Mouse (Mus musculus) CH12.LX (cell line): Measurements from ENCODE around the gene Ddx31. TPM values are rescaled to one million over a fixed set of nuclear protein-coding genes. Genes with fewer than 3 reads are reported as not detected.

Experiments
- DNase-seq: peaks from one replicate; pipeline ENCODE4 v3.0.0-alpha.2; 2013; ENCODE audit errors: extremely low read depth
- H3K27ac ChIP-seq: 2 replicates; pipeline ENCODE4 v1.5.1; 2012; ENCODE audit warnings: low read depth, mild to moderate bottlenecking, control low read depth, moderate library complexity; ENCODE audit not compliant: insufficient read depth
- H3K27me3 ChIP-seq: replicated peaks from 2 replicates; pipeline ENCODE3; 2012; ENCODE audit warnings: inconsistent platforms
- H3K36me3 ChIP-seq, 2 experiments: replicated peaks in 1 of 2; 2 replicates each; pipeline versions ENCODE3 to v1.6.1; 2012; ENCODE audit warnings: inconsistent platforms in 1 of 2, low read length in 1 of 2, mild to moderate bottlenecking in 1 of 2, mixed read lengths in 1 of 2, moderate library complexity in 1 of 2; ENCODE audit not compliant: control insufficient read depth in 1 of 2, insufficient read depth in 1 of 2
- H3K4me1 ChIP-seq, 2 experiments: 2 replicates each; pipeline ENCODE4 v1.6.1; 2012; ENCODE audit warnings: inconsistent platforms in 1 of 2, moderate library complexity in 1 of 2; ENCODE audit not compliant: insufficient read depth in 2 of 2, control insufficient read depth in 1 of 2
- H3K4me2 ChIP-seq: 2 replicates; pipeline ENCODE4 v1.6.1; 2012; ENCODE audit warnings: low read depth, mild to moderate bottlenecking, control low read depth; ENCODE audit not compliant: poor library complexity, insufficient read depth, severe bottlenecking
- H3K4me3 ChIP-seq, 3 experiments: fragments of 150-350 bp in 1 of 3; sonication (generic) in 1 of 3; replicated peaks in 1 of 3; 2 replicates each; pipeline versions ENCODE3 to v1.5.1; 2011 to 2012; ENCODE audit warnings: low read depth in 2 of 3, low read length in 2 of 3, mild to moderate bottlenecking in 2 of 3, moderate library complexity in 2 of 3, control low read depth in 1 of 3, improper control_type of control experiment in 1 of 3, inconsistent platforms in 1 of 3, mixed read lengths in 1 of 3; ENCODE audit not compliant: poor library complexity in 1 of 3
- H3K79me2 ChIP-seq: replicated peaks from 2 replicates; pipeline ENCODE4 v1.6.1; 2012; ENCODE audit warnings: mild to moderate bottlenecking, moderate library complexity; ENCODE audit not compliant: control insufficient read depth, poor library complexity, insufficient read depth, severe bottlenecking; ENCODE audit errors: extremely low read depth
- H3K9ac ChIP-seq: 2 replicates; pipeline ENCODE4 v1.6.1; 2012; ENCODE audit warnings: low read depth, mild to moderate bottlenecking, control low read depth, moderate library complexity; ENCODE audit not compliant: insufficient read depth
- H3K9me3 ChIP-seq: replicated peaks from 2 replicates; pipeline ENCODE3; 2012; ENCODE audit warnings: low read length, inconsistent platforms, mixed read lengths
- CHD1 ChIP-seq: IDR thresholded peaks from 2 replicates; pipeline ENCODE4 v1.6.1; 2012; ENCODE audit warnings: low read depth, low read length, improper control_type of control experiment, inconsistent platforms
- CTCF ChIP-seq, 2 experiments: IDR thresholded peaks in 1 of 2; conservative IDR thresholded peaks in 1 of 2; 2 replicates each; pipeline ENCODE4 v1.5.1; 2011 to 2012; ENCODE audit warnings: low read depth in 2 of 2, low read length in 2 of 2, improper control_type of control experiment in 1 of 2, inconsistent platforms in 1 of 2, mild to moderate bottlenecking in 1 of 2, moderate library complexity in 1 of 2
- E2F4 ChIP-seq: IDR thresholded peaks from 2 replicates; pipeline ENCODE4 v1.6.1; 2011; ENCODE audit warnings: low read depth, low read length, improper control_type of control experiment; ENCODE audit not compliant: insufficient replicate concordance
- ELF1 ChIP-seq: IDR thresholded peaks from 2 replicates; pipeline ENCODE4 v1.6.1; 2014; ENCODE audit warnings: low read depth, mild to moderate bottlenecking, inconsistent platforms, low read length, improper control_type of control experiment
- GABPA ChIP-seq: IDR thresholded peaks from 2 replicates; pipeline ENCODE4 v1.6.1; 2012; ENCODE audit warnings: low read depth, low read length, improper control_type of control experiment, inconsistent platforms; ENCODE audit not compliant: insufficient replicate concordance
- HCFC1 ChIP-seq: IDR thresholded peaks from 2 replicates; pipeline ENCODE4 v1.6.1; 2012; ENCODE audit warnings: low read depth, mild to moderate bottlenecking, inconsistent platforms, low read length, improper control_type of control experiment
- IRF4 ChIP-seq: IDR thresholded peaks from 2 replicates; pipeline ENCODE4 v1.6.1; 2014; ENCODE audit warnings: low read depth, mild to moderate bottlenecking, inconsistent platforms, low read length, improper control_type of control experiment
- JUND ChIP-seq: conservative IDR thresholded peaks from 2 replicates; pipeline ENCODE4 v1.6.1; 2011; ENCODE audit warnings: low read depth, low read length, improper control_type of control experiment
- MAFK ChIP-seq: IDR thresholded peaks from 2 replicates; pipeline ENCODE4 v1.6.1; 2011; ENCODE audit warnings: low read length, improper control_type of control experiment; ENCODE audit not compliant: insufficient replicate concordance
- MAX ChIP-seq: IDR thresholded peaks from 2 replicates; pipeline ENCODE4 v1.6.1; 2011; ENCODE audit warnings: low read length, improper control_type of control experiment
- MAZ ChIP-seq: IDR thresholded peaks from 2 replicates; pipeline ENCODE4 v1.6.1; 2012; ENCODE audit warnings: low read depth, mild to moderate bottlenecking, inconsistent platforms, low read length, improper control_type of control experiment, moderate library complexity
- MEF2A ChIP-seq: IDR thresholded peaks from 2 replicates; pipeline ENCODE4 v1.6.1; 2014; ENCODE audit warnings: low read depth, mild to moderate bottlenecking, inconsistent platforms, low read length, improper control_type of control experiment, borderline replicate concordance
- NELFE ChIP-seq: IDR thresholded peaks from 2 replicates; pipeline ENCODE4 v1.6.1; 2011; ENCODE audit warnings: low read depth, low read length, improper control_type of control experiment
- NRF1 ChIP-seq: IDR thresholded peaks from 2 replicates; pipeline ENCODE4 v1.6.1; 2014; ENCODE audit warnings: low read depth, mild to moderate bottlenecking, inconsistent platforms, low read length, improper control_type of control experiment, moderate library complexity
- PAX5 ChIP-seq: IDR thresholded peaks from 2 replicates; pipeline ENCODE4 v1.6.1; 2012; ENCODE audit warnings: low read length, inconsistent platforms, mixed read lengths
- POLR2AphosphoS2 ChIP-seq: IDR thresholded peaks from 2 replicates; pipeline ENCODE4 v1.6.1; 2011; ENCODE audit warnings: low read depth, low read length, improper control_type of control experiment
- RAD21 ChIP-seq: IDR thresholded peaks from 2 replicates; pipeline ENCODE4 v1.6.1; 2011; ENCODE audit warnings: low read depth, mild to moderate bottlenecking, low read length, improper control_type of control experiment, moderate library complexity
- SIN3A ChIP-seq: IDR thresholded peaks from 2 replicates; pipeline ENCODE4 v1.6.1; 2012; ENCODE audit warnings: low read length, improper control_type of control experiment, inconsistent platforms
- SMC3 ChIP-seq: IDR thresholded peaks from 2 replicates; pipeline ENCODE4 v1.6.1; 2011; ENCODE audit warnings: low read depth, low read length, improper control_type of control experiment
- TCF12 ChIP-seq: IDR thresholded peaks from 2 replicates; pipeline ENCODE4 v1.6.1; 2014; ENCODE audit warnings: low read depth, mild to moderate bottlenecking, inconsistent platforms, low read length, improper control_type of control experiment
- UBTF ChIP-seq: IDR thresholded peaks from 2 replicates; pipeline ENCODE4 v1.6.1; 2012; ENCODE audit warnings: low read depth, mild to moderate bottlenecking, inconsistent platforms, low read length, improper control_type of control experiment, moderate library complexity
- USF1 ChIP-seq: IDR thresholded peaks from 2 replicates; pipeline ENCODE4 v1.6.1; 2014; ENCODE audit warnings: low read depth, mild to moderate bottlenecking, inconsistent platforms, low read length, improper control_type of control experiment
- USF2 ChIP-seq: conservative IDR thresholded peaks from 2 replicates; pipeline ENCODE4 v1.6.1; 2011; ENCODE audit warnings: low read depth, low read length, improper control_type of control experiment
- ZMIZ1 ChIP-seq: IDR thresholded peaks from 2 replicates; pipeline ENCODE4 v1.6.1; 2012; ENCODE audit warnings: low read depth, mild to moderate bottlenecking, inconsistent platforms, low read length, improper control_type of control experiment
- ZNF384 ChIP-seq: IDR thresholded peaks from 2 replicates; pipeline ENCODE4 v1.6.1; 2012; ENCODE audit warnings: low read depth, low read length, improper control_type of control experiment, inconsistent platforms
- dilution Hi-C: fragments of 300-500 bp; cut with MboI; formaldehyde crosslinking; loops from 2 replicates; pipeline ENCODE4 v1.14.3; 2020; ENCODE audit warnings: low sequenced_read_pairs; ENCODE audit not compliant: extremely low pct_unique_long_range_greater_than_20kb, extremely low pct_ligation_motif_present
- in situ Hi-C: fragments of 300-500 bp; cut with MboI; formaldehyde crosslinking; loops from 3 replicates; pipeline ENCODE4 v1.14.3; 2019; ENCODE audit warnings: low sequenced_read_pairs, low pct_ligation_motif_present, low pct_unique_long_range_greater_than_20kb, mixed read lengths
- polyA plus RNA-seq: library from polyadenylated mRNA; unstranded; fragments of >175 nt; gene quantifications from 2 replicates; pipeline ENCODE4 v1.2.1, GENCODE M21; 2012; ENCODE audit warnings: low read depth; ENCODE audit not compliant: insufficient read length
- total RNA-seq, 2 experiments: library from RNA; depleted of rRNA; stranded (reverse); fragments of 300-350 nt in 1 of 2; fragments of >200 nt in 1 of 2; gene quantifications; 2 replicates each; pipeline ENCODE4 v1.2.3; 2012 to 2014

The Ddx31 gene
- total and polyA plus RNA-seq, 3 experiments, result 15.9 to 26.8 (median 18.8) TPM

DNA sequence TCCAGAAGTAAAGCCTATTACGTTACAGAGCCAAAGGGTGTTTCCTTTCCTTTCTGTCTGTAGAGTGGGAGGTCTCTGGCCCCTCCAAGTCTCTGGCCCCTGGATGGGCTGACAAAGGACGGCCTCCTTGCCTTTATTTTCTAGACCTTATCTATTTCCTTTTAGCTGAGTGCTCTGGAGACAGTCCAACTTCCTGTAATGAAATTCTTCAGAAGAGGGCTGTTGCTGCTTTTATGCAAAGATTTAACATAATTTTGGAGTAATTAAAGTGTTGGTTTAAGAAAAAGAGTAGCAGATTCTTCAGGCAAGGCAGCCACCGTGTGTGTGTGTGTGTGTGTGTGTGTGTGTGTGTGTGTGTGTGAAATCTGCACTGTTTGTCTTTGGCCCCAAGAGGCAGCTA lies 41.8 kb upstream of the Ddx31 start:
- Histone ChIP-seq H3K9me3 (no peaks in the 10 kb centered on the region), H3K9ac (no peak overlapping the region), H3K27me3 (no peaks in the 10 kb centered on the region), H3K36me3 (no peaks in the 10 kb centered on the region), H3K4me1 (peaks cover 8 to 10% of the 10 kb centered on the region in 2 experiments), H3K4me2 (no peak overlapping the region), H3K27ac (no peak overlapping the region), H3K4me3 (no peak overlapping the region), H3K79me2 (no peaks in the 10 kb centered on the region)
- DNase-seq, result no peak
- dilution Hi-C loops (no loop called here), in situ Hi-C loops (no loop called here)
- TF ChIP-seq ZNF384 (no peak), GABPA (no peak)

DNA sequence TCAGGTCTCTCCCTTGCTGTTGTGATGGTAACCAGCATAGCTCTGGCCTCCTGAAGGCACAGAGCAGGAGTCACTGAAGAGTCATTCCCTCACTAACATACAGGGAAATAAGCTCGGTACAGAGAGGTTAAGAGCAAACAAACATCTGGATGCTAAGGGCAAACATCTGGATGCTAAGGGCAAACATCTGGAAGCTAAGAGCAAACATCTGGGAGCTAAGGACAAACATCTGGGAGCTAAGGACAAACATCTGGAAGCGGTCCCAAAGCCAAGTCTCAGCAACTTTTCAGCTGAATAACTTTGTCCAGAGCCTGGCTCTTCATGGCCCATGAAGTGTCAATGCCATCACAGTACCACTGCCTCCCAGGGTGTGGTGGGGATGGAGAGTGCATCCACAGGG lies 40.6 kb upstream of the Ddx31 start:
- H3K27me3 ChIP-seq, result no peaks in the 10 kb centered on the region

DNA sequence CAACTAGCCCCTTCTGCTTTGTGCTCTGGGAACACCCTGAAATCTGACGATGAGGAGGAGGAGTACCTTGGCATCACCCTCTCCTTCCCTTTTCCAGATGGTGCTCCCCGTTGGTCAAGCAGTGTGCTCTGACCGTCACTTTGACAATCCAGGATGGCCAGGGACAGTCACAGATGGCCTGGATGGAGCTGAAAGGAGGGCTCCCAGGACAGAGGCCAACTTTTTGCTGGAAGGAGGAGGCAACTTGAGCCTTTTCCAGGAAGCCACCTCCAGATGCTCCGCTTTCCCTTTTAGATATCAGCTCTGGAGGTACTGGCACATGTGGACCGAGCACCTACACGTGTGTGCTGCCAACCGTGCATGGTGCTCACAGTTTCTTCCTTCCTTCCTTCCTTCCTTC lies 36.8 kb upstream of the Ddx31 start:
- Histone ChIP-seq H3K4me3 (no peak overlapping the region), H3K79me2 (no peaks in the 10 kb centered on the region), H3K9me3 (no peaks in the 10 kb centered on the region), H3K4me2 (no peak overlapping the region), H3K36me3 (no peaks in the 10 kb centered on the region), H3K4me1 (0 out of 4 replicates have a peak, but pooled peaks cover 0 to 3% of the 10 kb centered on the region in 2 experiments), H3K27ac (no peak overlapping the region), H3K27me3 (no peaks in the 10 kb centered on the region), H3K9ac (no peak overlapping the region)
- dilution Hi-C loops (no loop called here), in situ Hi-C loops (no loop called here)
- no peak for DNase-seq
- TF ChIP-seq CTCF (conservative IDR thresholded peaks at IDR 0.05 in 1 of 2, IDR thresholded peaks at IDR 0.05 in 1 of 2; ENCODE audit: low read depth in 2 of 2, low read length in 2 of 2) (no peak), UBTF (no peak), HCFC1 (no peak), USF2 (no peak), MAFK (no peak), GABPA (no peak), MEF2A (no peak), NELFE (no peak), ZMIZ1 (no peak), SMC3 (no peak), PAX5 (no peak), NRF1 (no peak), E2F4 (no peak), IRF4 (no peak), MAZ (no peak), CHD1 (no peak), ELF1 (no peak), RAD21 (no peak), POLR2AphosphoS2 (no peak)

More for the DNA sequence above, 40.6 kb upstream of the Ddx31 start:
- Histone ChIP-seq H3K4me2 (no peak overlapping the region), H3K9ac (no peak overlapping the region), H3K4me3 (no peak overlapping the region), H3K79me2 (no peaks in the 10 kb centered on the region), H3K4me1 (peaks cover under 1 to 2% of the 10 kb centered on the region in 2 experiments; a peak in 2 of 4 replicates), H3K27ac (no peak overlapping the region), H3K36me3 (no peaks in the 10 kb centered on the region), H3K9me3 (no peaks in the 10 kb centered on the region)
- in situ Hi-C loops, result no loop called here
- dilution Hi-C loops, result no loop called here
- TF ChIP-seq CHD1, result no peak
- TF ChIP-seq PAX5, result no peak
- no peak for TF ChIP-seq JUND
- no peak for TF ChIP-seq ZNF384
- no peak for TF ChIP-seq ZMIZ1
- TF ChIP-seq MEF2A, result no peak
- TF ChIP-seq E2F4, result no peak
- no peak for TF ChIP-seq MAFK
- TF ChIP-seq TCF12, result no peak
- TF ChIP-seq USF1, result no peak
- TF ChIP-seq SIN3A, result no peak
- no peak for TF ChIP-seq IRF4
- TF ChIP-seq UBTF, result no peak
- TF ChIP-seq SMC3, result no peak
- TF ChIP-seq MAX, result no peak
- no peak for TF ChIP-seq ELF1
- no peak for TF ChIP-seq HCFC1
- no peak for TF ChIP-seq MAZ
- DNase-seq, result no peak
